Mouse (Mus musculus) brain, embryonic 14.5 days (tissue): Measurements from ENCODE around the gene Gm42417.

Experiments
- CTCF ChIP-seq: fragments of 200-500 bp; IDR thresholded peaks from 2 replicates; pipeline ENCODE4 v1.5.1; 2012; ENCODE audit warnings: inconsistent platforms, mild to moderate bottlenecking, moderate library complexity, borderline replicate concordance; ENCODE audit not compliant: insufficient read depth, insufficient read length; ENCODE audit errors: extremely low read depth
- POLR2A ChIP-seq: fragments of 200-500 bp; IDR thresholded peaks from 2 replicates; pipeline ENCODE4 v1.6.1; 2012; ENCODE audit warnings: mild to moderate bottlenecking, inconsistent platforms, borderline replicate concordance; ENCODE audit not compliant: poor library complexity, insufficient read depth, insufficient read length, severe bottlenecking; ENCODE audit errors: extremely low read depth

GRCm38 (mm10) chr1:36540132-36540531 is 903 bp upstream of the Gm42417 start:
- TF ChIP-seq POLR2A = no peak
- TF ChIP-seq CTCF = no peak
